Mouse (Mus musculus) cerebellum, adult 2 months (tissue): ENCODE results near the gene Eml5. TPM values are rescaled to one million over a fixed set of nuclear protein-coding genes. Genes with fewer than 3 reads are reported as not detected.

Source experiments
- DNase-seq, 2 experiments: peaks; one replicate each; pipeline ENCODE4 v3.0.0; 2021
- H3K27ac ChIP-seq: fragments of 200-500 bp; 2 replicates; pipeline ENCODE4 v1.5.1; 2012; ENCODE audit warnings: low read length, control low read depth, inconsistent platforms; ENCODE audit not compliant: insufficient read depth
- H3K27me3 ChIP-seq: fragments of 200-500 bp; 2 replicates; pipeline ENCODE4 v1.6.1; 2012; ENCODE audit warnings: inconsistent platforms, mild to moderate bottlenecking, low read length, moderate library complexity; ENCODE audit not compliant: control insufficient read depth, insufficient read depth
- H3K4me1 ChIP-seq: fragments of 200-500 bp; 2 replicates; pipeline ENCODE4 v1.6.1; 2011; ENCODE audit warnings: low read length; ENCODE audit not compliant: control insufficient read depth, insufficient read depth
- H3K4me3 ChIP-seq: fragments of 200-500 bp; replicated peaks from 2 replicates; pipeline ENCODE3; 2011; ENCODE audit warnings: mild to moderate bottlenecking, low read depth, low read length, control low read depth; ENCODE audit not compliant: insufficient read depth
- CTCF ChIP-seq: fragments of 200-500 bp; IDR thresholded peaks from 2 replicates; pipeline ENCODE4 v1.5.1; 2011; ENCODE audit warnings: low read depth, mild to moderate bottlenecking, control low read depth, low read length, moderate library complexity, borderline replicate concordance; ENCODE audit not compliant: insufficient read depth
- POLR2A ChIP-seq: fragments of 200-500 bp; IDR thresholded peaks from 2 replicates; pipeline ENCODE4 v1.6.1; 2011; ENCODE audit warnings: low read length, control low read depth, borderline replicate concordance; ENCODE audit not compliant: insufficient read depth
- WGBS: fragments of 180-500 bp; shearing (Covaris S2); methylation state at CpG from one replicate; pipeline ENCODE4 v1.1.7; 2018; 5-methylcytosine and 5-hydroxymethylcytosine counted together
- polyA plus RNA-seq: library from polyadenylated mRNA; depleted of rRNA; stranded (reverse); fragments of >200 nt; gene quantifications from 2 replicates; pipeline ENCODE4 v1.2.3, GENCODE M21; 2012

Eml5 gene
- polyA plus RNA-seq, 1 experiment: 117 TPM

DNA sequence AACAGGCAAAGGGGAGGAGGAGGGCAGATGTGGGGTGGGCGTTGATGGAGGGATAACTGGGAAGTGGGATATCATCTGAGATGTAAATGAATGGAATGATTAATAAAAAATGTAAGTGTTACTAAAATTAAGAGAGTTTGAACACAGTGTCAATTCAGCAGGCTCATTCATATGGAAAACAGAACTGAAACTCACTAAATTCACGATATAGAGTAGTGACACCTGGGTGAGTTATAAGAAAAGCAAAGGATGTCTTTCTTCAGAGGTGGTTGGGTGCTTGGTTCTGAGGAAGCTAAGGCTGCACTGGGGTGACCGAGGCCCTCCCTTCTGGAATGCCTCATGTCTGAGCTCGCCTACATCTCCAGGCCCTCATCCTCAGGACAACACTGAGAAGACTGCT lies 37.8 kb downstream of the Eml5 start:
- no peaks in the 10 kb centered on the region for H3K4me1 ChIP-seq
- H3K27me3 ChIP-seq: no peaks in the 10 kb centered on the region; the same call in 1 of the 2 replicates
- TF ChIP-seq POLR2A: no peak
- TF ChIP-seq CTCF: no peak
- no peak overlapping the region for H3K27ac ChIP-seq
- no peak overlapping the region for H3K4me3 ChIP-seq
- DNase-seq: no peak
- WGBS: 91% methylated on average over 4 of the region's 4 CpGs

DNA sequence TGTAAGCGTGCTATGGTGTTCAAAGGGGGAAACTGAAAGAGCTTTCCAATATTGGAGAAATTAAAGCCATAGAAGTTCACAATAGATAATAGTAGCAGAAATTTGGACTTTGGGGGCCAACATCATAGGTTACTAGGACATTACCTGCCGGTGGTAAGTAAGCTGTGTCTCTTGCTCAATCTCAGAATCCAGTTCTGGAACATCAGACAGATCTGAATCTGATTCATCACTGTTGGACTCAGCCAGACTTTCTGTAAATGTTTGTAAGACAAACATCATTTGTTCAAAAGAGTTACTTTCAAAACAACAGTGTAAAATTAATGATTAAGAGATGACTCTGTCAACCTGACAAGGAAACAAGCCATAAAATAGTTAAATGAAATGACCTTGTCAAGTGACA lies 41.0 kb downstream of the Eml5 start:
- H3K27ac ChIP-seq: no peak overlapping the region
- 90% methylated on average over 2 of the region's 2 CpGs for WGBS
- no peaks in the 10 kb centered on the region for H3K4me1 ChIP-seq
- no peak for TF ChIP-seq CTCF
- TF ChIP-seq POLR2A: no peak
- DNase-seq: no peak
- H3K27me3 ChIP-seq: no peaks in the 10 kb centered on the region; the same call in 1 of the 2 replicates
- no peak overlapping the region for H3K4me3 ChIP-seq

DNA sequence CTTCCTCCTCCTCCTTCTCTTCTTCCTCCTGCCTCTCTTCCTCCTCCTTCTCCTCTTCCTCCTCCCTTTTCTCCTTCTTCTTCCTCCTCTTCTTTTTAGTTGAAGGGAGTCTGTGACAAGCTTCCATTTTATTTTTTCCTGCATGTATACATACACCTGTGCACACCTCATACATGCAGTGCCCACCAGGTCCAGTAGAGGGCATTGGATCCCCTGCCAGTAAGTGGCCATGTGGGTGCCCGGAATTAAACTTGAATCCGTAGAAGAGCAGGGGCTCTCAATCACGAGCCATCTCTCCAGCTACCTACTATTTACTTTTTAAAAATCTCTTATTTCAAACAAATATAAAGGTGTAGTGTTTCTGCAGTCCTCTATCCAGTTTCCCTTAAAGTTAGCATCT lies 50.5 kb downstream of the Eml5 start:
- no peak for TF ChIP-seq POLR2A
- peak; percentile 77 for TF ChIP-seq CTCF
- Histone ChIP-seq H3K4me3 (no peak overlapping the region), H3K4me1 (peaks cover 2% of the 10 kb centered on the region; the same call in 1 of the 2 replicates), H3K27ac (no peak overlapping the region), H3K27me3 (no peaks in the 10 kb centered on the region)
- DNase-seq: peak; percentile 54 to 60
- WGBS: 40% methylated on average over 3 of the region's 3 CpGs

DNA sequence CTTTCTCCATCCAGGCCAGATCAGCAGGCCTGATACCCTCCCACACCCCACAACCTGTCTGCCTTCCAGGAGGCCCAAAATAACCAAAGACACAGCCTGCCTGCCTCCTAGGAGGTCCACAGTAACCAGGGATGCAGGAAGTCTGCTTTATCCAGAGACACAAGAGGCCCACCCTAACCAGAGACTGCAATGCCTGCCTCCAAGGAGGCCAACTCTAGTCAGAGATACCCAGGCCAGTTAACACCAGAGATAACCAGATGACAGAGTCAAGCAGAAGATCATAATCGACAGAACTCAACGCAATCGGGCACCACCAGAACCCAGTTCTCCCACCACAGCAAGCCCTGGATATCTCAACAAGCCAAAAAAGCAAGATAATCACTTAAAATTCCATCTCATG lies 56.5 kb downstream of the Eml5 start:
- DNase-seq: no peak
- TF ChIP-seq POLR2A: no peak
- TF ChIP-seq CTCF: no peak
- no peaks in the 10 kb centered on the region for H3K27me3 ChIP-seq
- no peak overlapping the region for H3K4me3 ChIP-seq
- no peak overlapping the region for H3K27ac ChIP-seq
- WGBS: 98% methylated on average over 3 of the region's 3 CpGs
- H3K4me1 ChIP-seq: no peaks in the 10 kb centered on the region

DNA sequence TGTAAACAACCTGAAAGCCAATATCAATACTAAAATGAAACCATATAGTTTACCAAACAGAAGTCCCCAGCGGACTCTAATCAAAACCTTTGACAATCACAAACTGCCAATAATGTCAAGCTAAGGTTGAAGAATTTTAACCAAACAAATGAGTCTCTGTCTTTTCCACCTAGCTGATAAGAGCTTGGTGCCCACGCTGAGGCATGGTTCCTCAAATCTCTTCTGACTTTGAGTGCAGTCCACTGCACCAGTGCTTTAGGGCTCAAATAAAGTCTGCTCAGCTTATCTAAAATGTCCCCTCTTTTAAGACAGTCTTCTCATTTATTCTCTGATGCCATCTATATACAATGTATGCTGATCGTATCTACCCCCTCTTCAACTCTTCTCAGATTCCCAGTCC lies 61.1 kb downstream of the Eml5 start:
- H3K4me3 ChIP-seq: no peak overlapping the region
- no peak for DNase-seq
- no peaks in the 10 kb centered on the region for H3K27me3 ChIP-seq
- WGBS: 98% methylated on average over 3 of the region's 3 CpGs
- H3K4me1 ChIP-seq: no peaks in the 10 kb centered on the region
- no peak overlapping the region for H3K27ac ChIP-seq
- no peak for TF ChIP-seq POLR2A
- TF ChIP-seq CTCF: no peak

GRCm38 (mm10) chr12:98837940-98838339 lies 63.3 kb downstream of the Eml5 start:
- TF ChIP-seq CTCF (no peak), POLR2A (no peak)

GRCm38 (mm10) chr12:98835466-98835865 lies 65.8 kb downstream of the Eml5 start:
- H3K4me3 ChIP-seq: no peak overlapping the region
- TF ChIP-seq CTCF: no peak
- no peak for TF ChIP-seq POLR2A
- DNase-seq: no peak
- no peaks in the 10 kb centered on the region for H3K4me1 ChIP-seq
- no peak overlapping the region for H3K27ac ChIP-seq
- WGBS: 96% methylated on average over 2 of the region's 2 CpGs
- no peaks in the 10 kb centered on the region for H3K27me3 ChIP-seq

More at GRCm38 (mm10) chr12:98837940-98838339, 63.3 kb downstream of the Eml5 start:
- Histone ChIP-seq H3K4me1 (no peaks in the 10 kb centered on the region), H3K27me3 (no peaks in the 10 kb centered on the region), H3K27ac (no peak overlapping the region), H3K4me3 (no peak overlapping the region)
- no peak for DNase-seq
- 96% methylated on average over 3 of the region's 3 CpGs for WGBS

- no peak overlapping the region for H3K27ac ChIP-seq
- WGBS: 95% methylated on average over 2 of the region's 2 CpGs
- H3K4me3 ChIP-seq: no peak overlapping the region
- no peak for DNase-seq
- no peaks in the 10 kb centered on the region for H3K4me1 ChIP-seq
- TF ChIP-seq CTCF (no peak), POLR2A (no peak)
- no peaks in the 10 kb centered on the region for H3K27me3 ChIP-seq
These were observed 66.4 kb downstream of the Eml5 start for GRCm38 (mm10) chr12:98834879-98835278.
